Mouse (Mus musculus) midbrain, embryonic 16.5 days (tissue): ENCODE measurements at regions not wholly inside any gene's neighbourhood (a gene's known extent, or its start where the extent isn't known, plus 50 kb on each side); places are given as distances from the start of the nearest gene placed in this dataset.

Experiments
- ATAC-seq: fragments of 200-750 bp; cut with Nextera tagmentation; 2 replicates; pipeline ENCODE4 v1.8.0; 2017; ENCODE audit warnings: moderate TSS enrichment
- H3K27ac ChIP-seq: fragments of 300-500 bp; sonication (generic); 2 replicates; pipeline ENCODE4 v1.5.1; 2014; ENCODE audit warnings: mild to moderate bottlenecking, low read length, mixed read lengths
- H3K27me3 ChIP-seq: fragments of 300-500 bp; sonication (generic); 2 replicates; pipeline ENCODE4 v1.6.1; 2014; ENCODE audit warnings: low read depth, low read length, mixed read lengths; ENCODE audit not compliant: control insufficient read depth, insufficient read depth
- H3K36me3 ChIP-seq: fragments of 300-500 bp; sonication (generic); 2 replicates; pipeline ENCODE4 v1.6.1; 2014; ENCODE audit warnings: mild to moderate bottlenecking, low read length, moderate library complexity, mixed read lengths; ENCODE audit not compliant: control insufficient read depth, insufficient read depth
- H3K4me1 ChIP-seq: fragments of 300-500 bp; sonication (generic); 2 replicates; pipeline ENCODE4 v1.6.1; 2014; ENCODE audit warnings: mild to moderate bottlenecking, low read length, mixed read lengths; ENCODE audit not compliant: control insufficient read depth, insufficient read depth
- H3K4me2 ChIP-seq: fragments of 300-500 bp; sonication (generic); 2 replicates; pipeline ENCODE4 v1.6.1; 2014; ENCODE audit warnings: mild to moderate bottlenecking, low read length, mixed read lengths
- H3K4me3 ChIP-seq: fragments of 300-500 bp; sonication (generic); 2 replicates; pipeline ENCODE4 v1.5.1; 2014; ENCODE audit warnings: low read depth, mild to moderate bottlenecking, low read length, moderate library complexity, mixed read lengths
- H3K9ac ChIP-seq: fragments of 300-500 bp; sonication (generic); 2 replicates; pipeline ENCODE4 v1.6.1; 2014; ENCODE audit warnings: low read depth, low read length, mixed read lengths
- H3K9me3 ChIP-seq: fragments of 300-500 bp; sonication (generic); replicated peaks from 2 replicates; pipeline ENCODE4 v1.6.1; 2014; ENCODE audit warnings: mild to moderate bottlenecking, low read length, mixed read lengths; ENCODE audit not compliant: control insufficient read depth, poor library complexity, severe bottlenecking
- WGBS: fragments of 180-500 bp; shearing (Covaris S2); extraction: QIAGEN DNeasy Blood & Tissue Kit; methylation state at CpG from one replicate; pipeline ENCODE4 v1.1.7; 2014; 5-methylcytosine and 5-hydroxymethylcytosine counted together

GRCm38 (mm10) chr13:71736821-71737345 lies 226.6 kb downstream of the Irx1 start:
- Histone ChIP-seq H3K4me3 (no peak overlapping the region), H3K9me3 (no peaks in the 10 kb centered on the region), H3K36me3 (no peaks in the 10 kb centered on the region), H3K9ac (no peak overlapping the region), H3K4me1 (no peaks in the 10 kb centered on the region), H3K27me3 (no peaks in the 10 kb centered on the region), H3K27ac (no peak overlapping the region), H3K4me2 (no peak overlapping the region)
- WGBS: 81% methylated on average over 8 of the region's 8 CpGs
- no peak for ATAC-seq

- Histone ChIP-seq H3K9ac (no peak overlapping the region), H3K4me3 (no peak overlapping the region), H3K27ac (no peak overlapping the region), H3K4me2 (no peak overlapping the region), H3K27me3 (no peaks in the 10 kb centered on the region), H3K4me1 (no peaks in the 10 kb centered on the region), H3K9me3 (no peaks in the 10 kb centered on the region), H3K36me3 (no peaks in the 10 kb centered on the region)
- no peak for ATAC-seq
- 52% methylated on average over 12 of the region's 12 CpGs for WGBS
Measured at GRCm38 (mm10) chr13:71734261-71734660, 229.3 kb downstream of the Irx1 start.

DNA sequence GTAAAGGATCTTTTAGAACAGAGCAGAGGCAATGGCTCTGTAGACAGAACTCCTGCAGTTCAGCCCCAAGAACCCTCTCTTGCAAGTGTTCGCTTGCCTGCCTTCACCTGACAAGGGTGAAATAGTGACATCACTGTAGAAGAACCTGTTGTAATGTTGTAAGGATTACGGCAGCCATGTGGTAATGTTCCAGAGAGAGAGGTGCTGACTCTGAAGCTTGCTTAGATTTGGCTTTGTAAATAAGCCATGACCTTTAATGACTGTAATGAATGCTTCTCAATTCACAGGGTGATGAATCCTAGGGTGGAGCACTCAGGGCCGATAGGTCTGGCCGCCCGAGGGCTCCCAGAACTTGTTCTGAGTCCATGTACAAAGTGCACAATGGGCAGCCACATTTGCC lies 230.2 kb downstream of the Irx1 start:
- 88% methylated on average over 5 of the region's 5 CpGs for whole genome bisulfite sequencing
- ATAC-seq: no peak

DNA sequence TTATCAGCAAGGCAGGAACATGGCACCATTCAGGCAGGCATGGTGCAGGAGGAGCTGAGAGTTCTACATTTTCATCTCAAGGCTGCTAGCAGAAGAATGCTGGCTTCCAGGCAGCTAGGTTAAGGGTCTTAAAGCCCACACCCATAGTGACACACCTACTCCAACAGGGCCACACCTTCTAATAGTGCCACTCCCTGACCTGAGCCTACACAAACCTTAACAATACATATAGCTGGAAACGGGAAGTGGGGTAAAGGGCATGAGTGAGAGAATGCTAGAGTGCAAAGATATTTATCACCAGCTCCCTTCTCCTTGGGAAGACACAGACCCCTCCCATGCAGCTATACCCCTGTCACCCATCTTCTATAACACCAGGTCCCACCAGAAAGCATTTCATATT lies 230.6 kb downstream of the Irx1 start:
- no peaks in the 10 kb centered on the region for H3K27me3 ChIP-seq
- no peaks in the 10 kb centered on the region for H3K9me3 ChIP-seq
- H3K9ac ChIP-seq: no peak overlapping the region
- no peak overlapping the region for H3K4me3 ChIP-seq
- no peaks in the 10 kb centered on the region for H3K4me1 ChIP-seq
- H3K4me2 ChIP-seq: no peak overlapping the region
- ATAC-seq: no peak
- 81% methylated on average over 1 of the region's 1 CpGs for WGBS
- H3K36me3 ChIP-seq: no peaks in the 10 kb centered on the region
- H3K27ac ChIP-seq: no peak overlapping the region

More for the DNA sequence above, 230.2 kb downstream of the Irx1 start:
- Histone ChIP-seq H3K4me2 (no peak overlapping the region), H3K36me3 (no peaks in the 10 kb centered on the region), H3K27me3 (no peaks in the 10 kb centered on the region), H3K4me1 (no peaks in the 10 kb centered on the region), H3K4me3 (no peak overlapping the region), H3K27ac (no peak overlapping the region), H3K9me3 (no peaks in the 10 kb centered on the region), H3K9ac (no peak overlapping the region)

DNA sequence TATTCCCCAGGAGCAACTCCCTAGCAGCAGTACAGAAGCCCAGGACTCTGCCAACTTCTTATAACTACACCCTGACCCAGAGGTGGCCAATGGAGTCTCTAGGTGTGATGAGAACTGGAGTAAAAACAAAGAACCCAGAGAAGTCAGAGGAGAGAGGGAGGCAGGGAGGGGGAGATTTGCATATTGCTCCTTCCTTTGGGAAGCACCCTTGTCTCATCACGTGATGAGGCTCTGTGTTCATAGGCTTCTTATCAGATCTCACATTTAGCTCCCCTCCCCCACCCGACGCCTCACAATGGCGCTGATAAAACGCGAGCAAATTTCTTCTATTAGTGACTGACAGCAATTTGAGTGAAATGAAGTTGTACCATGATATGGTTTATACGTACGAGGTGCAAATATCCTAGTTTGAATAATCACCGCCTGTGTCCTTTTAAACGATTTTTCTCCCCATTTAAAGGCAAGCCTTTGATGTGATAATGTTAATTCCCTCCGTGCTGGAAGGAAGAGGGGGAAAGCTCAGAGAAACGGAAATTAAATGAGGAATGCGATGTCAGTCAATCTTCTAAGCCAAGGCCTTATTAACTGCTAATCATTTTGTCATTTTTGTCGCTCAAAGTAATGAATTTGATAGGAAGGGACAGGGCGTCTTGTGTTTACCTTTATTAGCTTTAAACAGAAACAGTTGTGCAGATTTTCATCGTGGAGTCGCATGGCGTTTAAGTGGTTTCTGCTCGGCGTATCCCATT lies 273.3 kb downstream of the Irx1 start:
- WGBS: 10% methylated on average over 20 of the region's 20 CpGs
- no peak overlapping the region for H3K9ac ChIP-seq
- ATAC-seq: peak; percentile 75
- H3K4me2 ChIP-seq: peak overlapping the region; percentile 35
- H3K4me3 ChIP-seq: no peak overlapping the region
- no peaks in the 10 kb centered on the region for H3K27me3 ChIP-seq
- peak overlapping the region; percentile 43; the same call in 1 of the 2 replicates for H3K27ac ChIP-seq
- H3K9me3 ChIP-seq: no peaks in the 10 kb centered on the region
- no peaks in the 10 kb centered on the region for H3K36me3 ChIP-seq
- peaks cover 10% of the 10 kb centered on the region; the same call in 1 of the 2 replicates for H3K4me1 ChIP-seq

DNA sequence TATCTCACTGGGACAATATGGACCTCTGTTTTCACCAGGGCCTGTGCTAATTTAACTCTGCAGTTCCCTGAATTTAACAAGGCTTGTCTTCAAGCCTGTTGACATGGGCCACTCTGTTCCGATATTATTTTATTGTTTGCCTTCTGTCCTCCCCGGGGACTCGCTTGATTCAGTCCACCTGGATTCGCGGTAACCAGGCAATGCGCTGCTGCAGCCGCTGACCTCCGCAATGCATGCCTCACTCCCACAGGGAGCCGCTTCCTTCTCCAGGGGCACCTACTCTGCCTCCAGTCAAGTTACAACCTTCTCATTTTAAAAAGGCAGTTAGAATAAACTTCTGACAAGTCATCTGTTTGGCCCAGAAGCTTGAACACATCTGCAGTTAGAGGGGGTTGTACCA lies 274.3 kb downstream of the Irx1 start:
- Histone ChIP-seq H3K4me3 (no peak overlapping the region), H3K4me2 (no peak overlapping the region), H3K36me3 (no peaks in the 10 kb centered on the region), H3K27ac (no peak overlapping the region), H3K9ac (no peak overlapping the region), H3K4me1 (peaks cover 10% of the 10 kb centered on the region; the same call in 1 of the 2 replicates), H3K27me3 (no peaks in the 10 kb centered on the region), H3K9me3 (no peaks in the 10 kb centered on the region)
- WGBS: 41% methylated on average over 9 of the region's 9 CpGs
- ATAC-seq: 0 out of 2 replicates have a peak, but pooled peaks have one; percentile 29

GRCm38 (mm10) chr13:71676081-71676624 lies 287.4 kb downstream of the Irx1 start:
- ATAC-seq: peak; percentile 60; the same call in 1 of the 2 replicates
- no peak overlapping the region; the same call in 1 of the 2 replicates for H3K27ac ChIP-seq
- H3K4me2 ChIP-seq: peak overlapping the region; percentile 24; the same call in 1 of the 2 replicates
- H3K9ac ChIP-seq: no peak overlapping the region
- H3K4me1 ChIP-seq: peaks cover 7% of the 10 kb centered on the region
- no peaks in the 10 kb centered on the region for H3K9me3 ChIP-seq
- no peaks in the 10 kb centered on the region for H3K27me3 ChIP-seq
- H3K4me3 ChIP-seq: no peak overlapping the region
- 34% methylated on average over 10 of the region's 10 CpGs for WGBS
- no peaks in the 10 kb centered on the region for H3K36me3 ChIP-seq

- no peak overlapping the region for H3K4me3 ChIP-seq
- no peak for ATAC-seq
- WGBS: 87% methylated on average over 6 of the region's 6 CpGs
Measured at GRCm38 (mm10) chr13:71669956-71670739, 293.4 kb downstream of the Irx1 start.

More at GRCm38 (mm10) chr13:71669956-71670739, 293.4 kb downstream of the Irx1 start:
- Histone ChIP-seq H3K9ac (no peak overlapping the region), H3K4me2 (no peak overlapping the region), H3K27ac (no peak overlapping the region), H3K4me1 (no peaks in the 10 kb centered on the region), H3K36me3 (no peaks in the 10 kb centered on the region), H3K9me3 (no peaks in the 10 kb centered on the region), H3K27me3 (no peaks in the 10 kb centered on the region)
